Mouse (Mus musculus) ovary, adult 10 weeks (tissue): ENCODE measurements around the gene Mc3r. TPM values are rescaled to one million over a fixed set of nuclear protein-coding genes. Genes with fewer than 3 reads are reported as not detected.

Source experiments
- polyA plus RNA-seq: library from polyadenylated mRNA; stranded (reverse); fragments of 350-450 nt; fragmentation: Illumina TruSeq; extraction: RNeasy Lipid Tissue Mini Kit (QIAGEN cat#74804); gene quantifications from one replicate; pipeline ENCODE4 v1.2.3, GENCODE M21; 2014

Mc3r gene
- polyA plus RNA-seq, result not detected

GRCm38 (mm10) chr2:172248106-172248764 lies at the start of gene Mc3r:
Gene Mc3r, plus strand, starts transcription at chr2:172248492.

Other genes with a start within 250 kb of the Mc3r start
- gene Cbln4, start 205.0 kb upstream of the Mc3r start, polyA plus RNA-seq, result not detected
- 18.0 TPM for gene Fam210b, start 97.1 kb downstream of the Mc3r start, polyA plus RNA-seq
- gene Aurka, start 122.0 kb downstream of the Mc3r start, polyA plus RNA-seq, result 15.4 TPM
- gene Cstf1, start 122.2 kb downstream of the Mc3r start, polyA plus RNA-seq, result 6.7 TPM
- gene Cass4, start 145.3 kb downstream of the Mc3r start, polyA plus RNA-seq, result 0.11 TPM
- 1.9 TPM for gene Rtf2, start 192.1 kb downstream of the Mc3r start, polyA plus RNA-seq
- not detected for gene Gcnt7, start 210.1 kb downstream of the Mc3r start, polyA plus RNA-seq
- gene Fam209, start 224.0 kb downstream of the Mc3r start, polyA plus RNA-seq, result not detected